Mouse (Mus musculus) right cerebral cortex, adult 18-20 months (tissue): Measurements from ENCODE around the gene Tex14.
A peak's percentile ranks its signal among the peaks of the same experiment; 100 is the strongest.
"Not testable (repeated sequence)": the region's sequence is repeated elsewhere in the genome, so short reads cannot be mapped to it uniquely, and the experiment has no call there.

Source experiments
- DNase-seq: peaks from one replicate; pipeline ENCODE4 v3.0.0; 2022; ENCODE audit warnings: mixed read lengths

Gene Tex14

GRCm38 (mm10) chr11:87472058-87472457 is 67.2 kb downstream of the Tex14 start:
- not testable (repeated sequence) for DNase-seq

GRCm38 (mm10) chr11:87479172-87479571 is 74.3 kb downstream of the Tex14 start:
- DNase-seq: not testable (repeated sequence)

GRCm38 (mm10) chr11:87483796-87484326 is 79.0 kb downstream of the Tex14 start:
- no peak for DNase-seq

- DNase-seq: no peak
These were observed 84.1 kb downstream of the Tex14 start for GRCm38 (mm10) chr11:87488948-87489347.

- no peak for DNase-seq
These were observed 99.9 kb downstream of the Tex14 start for GRCm38 (mm10) chr11:87504690-87505214.

- no peak for DNase-seq
These were observed 101.6 kb downstream of the Tex14 start for GRCm38 (mm10) chr11:87506502-87506901.

GRCm38 (mm10) chr11:87507043-87507442 is 102.2 kb downstream of the Tex14 start:
- no peak for DNase-seq

- peak; percentile 12 for DNase-seq
These were observed 114.4 kb downstream of the Tex14 start for GRCm38 (mm10) chr11:87519260-87519659.

GRCm38 (mm10) chr11:87523466-87523865 is 118.6 kb downstream of the Tex14 start:
- DNase-seq: no peak

GRCm38 (mm10) chr11:87523967-87524366 is 119.1 kb downstream of the Tex14 start:
- no peak for DNase-seq

GRCm38 (mm10) chr11:87524780-87525179 is 119.9 kb downstream of the Tex14 start:
- DNase-seq: no peak

GRCm38 (mm10) chr11:87527364-87527763 is 122.5 kb downstream of the Tex14 start:
- DNase-seq: no peak

- no peak for DNase-seq
These were observed 123.1 kb downstream of the Tex14 start for GRCm38 (mm10) chr11:87527990-87528389.

GRCm38 (mm10) chr11:87531695-87532094 is 126.8 kb downstream of the Tex14 start:
- DNase-seq: no peak

GRCm38 (mm10) chr11:87542285-87542684 is 137.4 kb downstream of the Tex14 start:
- no peak for DNase-seq

- DNase-seq: no peak
These were observed 138.0 kb downstream of the Tex14 start for GRCm38 (mm10) chr11:87542906-87543305.

- DNase-seq: peak; percentile 33
These were observed 148.5 kb downstream of the Tex14 start for GRCm38 (mm10) chr11:87553342-87553741.

- no peak for DNase-seq
These were observed 149.5 kb downstream of the Tex14 start for GRCm38 (mm10) chr11:87554386-87554785.

GRCm38 (mm10) chr11:87555106-87555703 is 150.3 kb downstream of the Tex14 start:
- no peak for DNase-seq

- DNase-seq: no peak
These were observed 156.3 kb downstream of the Tex14 start for GRCm38 (mm10) chr11:87561208-87561607.

- DNase-seq: no peak
These were observed 161.6 kb downstream of the Tex14 start, which contains the start of gene Gm11492 for GRCm38 (mm10) chr11:87566501-87566900. TSS of gene Gm11492 (plus strand) at chr11:87566653.

- no peak for DNase-seq
These were observed 163.5 kb downstream of the Tex14 start, which contains the start of gene Sept4 for GRCm38 (mm10) chr11:87568255-87568953. TSS of gene Sept4 (plus strand) at chr11:87568903.

- DNase-seq: no peak
These were observed 165.9 kb downstream of the Tex14 start for GRCm38 (mm10) chr11:87570743-87571142.
